Mouse (Mus musculus) right cerebral cortex, adult 18-20 months (tissue): ENCODE results near the gene Prkce.

Source experiments
- DNase-seq: peaks from one replicate; pipeline ENCODE4 v3.0.0; 2022; ENCODE audit warnings: mixed read lengths

The Prkce gene

DNA sequence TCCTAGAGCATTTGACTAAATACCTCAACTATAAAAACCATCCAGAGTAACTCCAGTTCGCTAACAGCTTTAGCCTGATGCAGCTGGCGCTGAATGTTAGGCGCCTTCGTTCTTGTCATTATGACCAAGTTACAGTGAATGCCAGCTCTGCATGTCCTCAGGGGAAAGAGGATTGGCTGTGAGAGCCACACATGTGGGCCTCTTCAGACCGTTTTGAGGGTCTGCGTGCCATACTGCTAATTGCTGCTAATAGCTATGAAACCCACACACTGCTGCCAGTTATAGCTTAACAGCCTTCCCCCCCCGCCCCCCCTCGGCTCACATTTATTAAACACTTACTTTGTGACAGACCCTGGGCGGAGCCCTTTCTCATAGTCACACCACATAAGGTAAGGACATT, 210.3 kb downstream of the Prkce start:
- no peak for DNase-seq

GRCm38 (mm10) chr17:86378611-86379010, 211.0 kb downstream of the Prkce start:
- DNase-seq, result no peak

DNA sequence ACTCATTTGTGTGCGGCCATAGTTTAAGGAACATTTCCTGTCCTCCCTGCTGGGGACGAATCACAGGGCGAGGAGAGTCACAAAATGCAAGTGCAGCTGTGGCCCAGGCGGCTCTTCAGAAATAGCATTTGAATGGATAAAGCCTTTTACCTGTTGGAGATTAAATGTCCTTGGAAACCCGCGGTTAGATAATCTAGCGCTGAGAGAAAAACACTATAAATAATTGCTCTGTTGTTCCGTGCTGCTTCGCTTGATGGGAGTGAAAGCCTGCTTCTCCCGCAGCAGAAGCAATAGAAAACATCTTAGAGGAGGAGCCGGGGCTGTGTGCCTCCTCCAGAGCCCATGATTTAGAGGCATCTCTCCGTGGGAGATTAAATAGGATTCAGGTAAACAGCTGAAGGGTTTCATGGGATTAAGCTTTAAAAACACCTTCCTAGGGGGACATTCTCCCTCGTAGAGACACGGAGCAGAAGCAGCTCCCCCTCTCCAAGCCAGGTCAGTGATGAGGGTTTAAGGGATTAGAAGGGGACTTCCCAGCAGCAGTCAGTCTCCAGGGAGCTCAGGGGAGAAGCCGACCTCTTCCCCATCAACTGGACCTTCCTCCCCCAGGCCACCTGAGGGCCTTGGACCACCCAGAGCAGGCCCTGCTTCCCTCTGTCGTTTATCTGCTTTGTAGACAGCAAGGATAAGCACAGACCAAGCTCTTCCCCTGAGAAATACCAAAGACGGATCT, 212.0 kb downstream of the Prkce start:
- no peak for DNase-seq

GRCm38 (mm10) chr17:86381464-86381863, 213.9 kb downstream of the Prkce start:
- no peak for DNase-seq

DNA sequence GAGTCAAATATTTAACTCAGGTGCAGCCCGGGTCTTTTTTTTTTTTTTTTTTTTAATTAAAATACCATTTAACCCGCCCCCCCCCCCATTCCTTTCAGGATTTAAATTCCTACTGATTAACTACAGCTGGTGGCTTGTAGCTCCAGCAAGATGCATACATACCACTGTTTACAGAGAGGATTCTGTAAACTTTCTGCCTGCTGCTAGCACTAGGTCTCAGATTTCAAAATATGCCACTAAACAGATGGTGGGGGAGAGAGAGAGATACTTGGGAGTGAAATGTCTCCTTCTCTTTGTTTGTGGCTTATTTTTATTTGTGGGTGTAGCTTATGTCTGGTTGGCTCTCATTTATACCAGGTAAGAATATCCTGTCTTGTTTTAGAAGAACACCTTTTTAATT, 215.3 kb downstream of the Prkce start:
- DNase-seq, result no peak

GRCm38 (mm10) chr17:86383699-86384572, 216.4 kb downstream of the Prkce start:
- no peak for DNase-seq

- peak; percentile 33 for DNase-seq
These were observed 224.9 kb downstream of the Prkce start for GRCm38 (mm10) chr17:86392475-86392874.

- no peak for DNase-seq
These were observed 225.6 kb downstream of the Prkce start for GRCm38 (mm10) chr17:86393191-86393590.

DNA sequence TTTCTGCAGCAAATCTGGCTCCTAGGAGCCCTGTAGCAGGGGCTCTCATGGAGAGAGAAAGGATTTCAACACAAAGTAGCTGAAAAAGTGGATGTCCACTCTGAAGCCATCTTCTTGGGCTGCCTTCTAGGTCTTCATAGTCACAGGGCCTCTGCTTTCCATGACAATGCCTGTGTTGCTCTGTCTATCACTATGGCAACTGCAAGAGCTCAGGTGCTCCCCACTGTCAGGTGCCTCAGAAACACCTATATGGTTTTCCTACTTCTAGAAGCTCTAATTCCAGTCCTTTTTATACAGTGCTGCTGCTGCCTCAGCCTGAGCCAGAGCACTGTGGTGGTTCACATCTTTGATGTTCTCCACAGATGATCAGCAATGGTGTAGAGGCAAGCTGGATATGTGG, 229.5 kb downstream of the Prkce start:
- no peak for DNase-seq

- DNase-seq, result no peak
These were observed 230.1 kb downstream of the Prkce start for GRCm38 (mm10) chr17:86397647-86398046.

DNA sequence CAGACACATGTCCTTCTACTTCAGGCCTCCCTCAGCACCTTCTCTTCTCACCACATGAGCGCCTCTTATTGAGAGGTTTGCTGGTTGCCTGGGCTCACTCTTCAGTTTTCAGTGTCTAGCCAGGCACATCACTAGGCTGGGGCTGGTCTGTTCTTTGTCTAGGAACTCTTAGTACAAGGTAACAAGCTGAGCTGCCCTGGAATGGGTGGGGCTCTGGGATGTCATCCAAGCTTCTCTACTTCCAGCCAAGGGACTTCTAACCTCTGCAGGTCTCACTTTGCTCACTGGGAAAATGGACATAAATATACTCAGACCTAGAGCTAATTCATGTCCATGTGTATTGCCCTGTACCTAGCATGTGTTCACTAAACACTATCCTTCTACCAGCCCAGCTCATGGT, 230.6 kb downstream of the Prkce start:
- DNase-seq, result no peak

GRCm38 (mm10) chr17:86400032-86400431, 232.4 kb downstream of the Prkce start:
- DNase-seq, result no peak

DNA sequence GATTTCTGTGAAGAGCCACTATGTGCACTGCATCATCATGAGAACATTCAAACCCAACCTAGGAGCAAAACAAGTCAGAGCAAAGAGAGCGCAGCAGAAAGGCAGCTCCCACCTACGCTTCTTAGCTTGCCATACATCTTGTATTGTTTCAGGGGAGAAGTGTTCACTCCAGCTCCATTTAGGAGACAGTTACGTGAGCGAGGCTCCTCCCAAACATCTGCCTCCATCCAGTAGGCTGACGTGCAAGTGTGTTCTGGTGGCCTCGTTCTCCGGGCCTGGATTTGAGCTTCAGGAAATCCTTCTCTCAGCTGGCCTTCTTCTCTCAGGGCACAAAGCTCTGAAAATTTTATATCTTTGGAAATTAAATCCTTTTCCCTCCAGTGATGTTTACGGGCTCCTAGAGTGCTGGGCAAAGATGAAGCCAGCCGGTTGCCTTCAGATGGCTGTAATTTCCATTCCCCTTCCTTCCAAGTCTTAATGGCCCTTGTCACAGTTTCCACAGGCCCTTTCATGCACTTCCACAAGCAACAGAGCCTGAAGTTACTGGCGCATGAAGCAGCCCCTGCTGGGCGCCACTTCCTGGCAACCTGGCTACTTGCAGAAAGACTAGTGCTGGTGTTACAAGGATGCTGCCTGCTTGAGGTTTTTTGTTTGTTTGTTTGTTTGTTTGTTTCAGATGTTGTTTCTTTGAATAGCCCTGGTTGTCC, 237.4 kb downstream of the Prkce start:
- peak; percentile 83 for DNase-seq

- DNase-seq, result no peak
These were observed 238.1 kb downstream of the Prkce start for GRCm38 (mm10) chr17:86405644-86406043.

GRCm38 (mm10) chr17:86407921-86408613, 240.5 kb downstream of the Prkce start:
- DNase-seq, result no peak

GRCm38 (mm10) chr17:86408614-86409006, 241.0 kb downstream of the Prkce start:
- DNase-seq, result no peak

- no peak for DNase-seq
These were observed 241.9 kb downstream of the Prkce start for GRCm38 (mm10) chr17:86409485-86409884.

GRCm38 (mm10) chr17:86410496-86410895, 242.9 kb downstream of the Prkce start:
- no peak for DNase-seq

DNA sequence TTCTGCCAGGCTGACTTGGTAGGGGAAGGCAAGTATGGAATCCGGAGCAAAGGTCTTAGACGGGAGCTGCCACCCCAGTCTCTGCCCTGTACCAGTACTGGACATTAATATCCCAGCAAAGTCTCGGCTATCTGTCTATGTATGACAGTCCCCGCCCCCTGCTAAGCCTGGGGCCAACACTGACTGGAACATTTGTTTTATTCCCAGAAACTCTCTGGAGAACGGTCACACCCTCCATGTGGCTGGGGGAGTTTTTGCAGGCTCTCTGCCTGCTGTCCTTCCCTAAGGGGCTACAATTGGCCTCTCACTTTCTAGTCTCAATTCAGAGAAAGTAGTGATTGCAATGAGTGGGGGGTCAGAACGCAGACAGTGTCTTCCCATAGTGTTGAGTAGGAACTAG, 244.6 kb downstream of the Prkce start:
- DNase-seq, result no peak

DNA sequence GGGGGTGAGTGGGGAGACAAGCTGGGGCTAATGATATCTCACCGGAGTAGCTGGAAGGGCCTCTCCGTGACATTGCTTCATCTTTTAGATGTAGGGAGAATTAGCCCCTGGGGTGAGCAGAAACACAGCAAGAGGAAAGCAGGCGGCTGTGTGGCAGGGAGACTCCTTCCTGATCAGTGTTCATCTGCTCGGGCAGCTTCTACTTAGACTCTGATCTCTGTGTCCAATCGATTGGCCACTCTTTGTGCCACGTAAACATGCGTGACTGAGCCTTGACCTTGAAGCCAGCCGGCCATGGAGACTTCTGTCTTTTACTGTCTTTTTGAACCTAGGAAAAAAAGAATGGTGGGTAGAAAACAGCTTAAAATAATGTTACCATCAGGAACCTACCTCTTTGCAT, 247.0 kb downstream of the Prkce start:
- DNase-seq, result no peak

- peak; percentile 79 for DNase-seq
These were observed 248.4 kb downstream of the Prkce start for GRCm38 (mm10) chr17:86415989-86416388.

DNA sequence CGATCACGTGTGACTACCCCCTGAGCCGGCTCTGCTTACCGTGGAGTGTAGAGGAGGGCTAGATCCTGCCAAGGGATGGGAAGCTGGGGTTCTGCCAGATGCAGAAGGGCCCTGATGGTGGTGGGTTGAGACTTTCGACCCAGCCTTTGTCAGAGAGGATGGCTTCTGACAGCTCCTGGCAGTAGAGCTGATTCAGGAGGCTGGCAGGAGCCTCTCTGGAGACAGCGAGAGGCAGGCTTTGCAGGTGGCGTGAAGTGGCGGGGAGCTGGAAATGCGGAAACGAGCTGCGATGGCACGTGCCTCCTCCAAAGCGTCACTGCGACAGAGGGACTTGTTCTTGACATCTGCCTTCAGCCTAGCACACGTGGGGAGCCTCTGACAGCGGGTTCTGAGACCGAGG, 250.7 kb downstream of the Prkce start:
- DNase-seq, result no peak

- DNase-seq, result no peak
These were observed 251.6 kb downstream of the Prkce start for GRCm38 (mm10) chr17:86419199-86419598.
